Mouse (Mus musculus) left cerebral cortex, postnatal 4 days (tissue): ENCODE results near the gene Gm20883. TPM values are rescaled to one million over a fixed set of nuclear protein-coding genes. Genes with fewer than 3 reads are reported as not detected.
"Not testable (repeated sequence)": the region's sequence is repeated elsewhere in the genome, so short reads cannot be mapped to it uniquely, and the experiment has no call there.

ENCODE experiments used
- DNase-seq: peaks from one replicate; pipeline ENCODE4 v3.0.0-alpha.2; 2022
- intact Hi-C: fragments of 180-260 bp; cut with DNase I; formaldehyde crosslinking; loops from one replicate; pipeline ENCODE4 v1.15.1; 2025
- total RNA-seq, 2 experiments: library from RNA; stranded (reverse); gene quantifications; 2 replicates each; pipeline ENCODE4 v1.2.3; 2021

Gm20883 gene
- not detected for total RNA-seq

- DNase-seq, intact Hi-C loops: not testable (repeated sequence)
Measured at GRCm38 (mm10) chrY:50607951-50608350, at the start of gene Gm20883. Gene Gm20883 (plus strand): TSS chrY:50608251.
